Mouse (Mus musculus) CH12.LX (cell line): ENCODE results near the gene Wt1. TPM values are rescaled to one million over a fixed set of nuclear protein-coding genes. Genes with fewer than 3 reads are reported as not detected.

Experiments
- DNase-seq: peaks from one replicate; pipeline ENCODE4 v3.0.0-alpha.2; 2013; ENCODE audit errors: extremely low read depth
- H3K27ac ChIP-seq: 2 replicates; pipeline ENCODE4 v1.5.1; 2012; ENCODE audit warnings: low read depth, mild to moderate bottlenecking, control low read depth, moderate library complexity; ENCODE audit not compliant: insufficient read depth
- H3K27me3 ChIP-seq: replicated peaks from 2 replicates; pipeline ENCODE3; 2012; ENCODE audit warnings: inconsistent platforms
- H3K36me3 ChIP-seq, 2 experiments: replicated peaks in 1 of 2; 2 replicates each; pipeline versions ENCODE3 to v1.6.1; 2012; ENCODE audit warnings: inconsistent platforms in 1 of 2, low read length in 1 of 2, mild to moderate bottlenecking in 1 of 2, mixed read lengths in 1 of 2, moderate library complexity in 1 of 2; ENCODE audit not compliant: control insufficient read depth in 1 of 2, insufficient read depth in 1 of 2
- H3K4me1 ChIP-seq, 2 experiments: 2 replicates each; pipeline ENCODE4 v1.6.1; 2012; ENCODE audit warnings: inconsistent platforms in 1 of 2, moderate library complexity in 1 of 2; ENCODE audit not compliant: insufficient read depth in 2 of 2, control insufficient read depth in 1 of 2
- H3K4me2 ChIP-seq: 2 replicates; pipeline ENCODE4 v1.6.1; 2012; ENCODE audit warnings: low read depth, mild to moderate bottlenecking, control low read depth; ENCODE audit not compliant: poor library complexity, insufficient read depth, severe bottlenecking
- H3K4me3 ChIP-seq, 3 experiments: fragments of 150-350 bp in 1 of 3; sonication (generic) in 1 of 3; replicated peaks in 1 of 3; 2 replicates each; pipeline versions ENCODE3 to v1.5.1; 2011 to 2012; ENCODE audit warnings: low read depth in 2 of 3, low read length in 2 of 3, mild to moderate bottlenecking in 2 of 3, moderate library complexity in 2 of 3, control low read depth in 1 of 3, improper control_type of control experiment in 1 of 3, inconsistent platforms in 1 of 3, mixed read lengths in 1 of 3; ENCODE audit not compliant: poor library complexity in 1 of 3
- H3K79me2 ChIP-seq: replicated peaks from 2 replicates; pipeline ENCODE4 v1.6.1; 2012; ENCODE audit warnings: mild to moderate bottlenecking, moderate library complexity; ENCODE audit not compliant: control insufficient read depth, poor library complexity, insufficient read depth, severe bottlenecking; ENCODE audit errors: extremely low read depth
- H3K9ac ChIP-seq: 2 replicates; pipeline ENCODE4 v1.6.1; 2012; ENCODE audit warnings: low read depth, mild to moderate bottlenecking, control low read depth, moderate library complexity; ENCODE audit not compliant: insufficient read depth
- H3K9me3 ChIP-seq: replicated peaks from 2 replicates; pipeline ENCODE3; 2012; ENCODE audit warnings: low read length, inconsistent platforms, mixed read lengths
- BHLHE40 ChIP-seq: IDR thresholded peaks from 2 replicates; pipeline ENCODE4 v1.6.1; 2011; ENCODE audit warnings: mild to moderate bottlenecking, low read depth, low read length, improper control_type of control experiment
- POLR2AphosphoS2 ChIP-seq: IDR thresholded peaks from 2 replicates; pipeline ENCODE4 v1.6.1; 2011; ENCODE audit warnings: low read depth, low read length, improper control_type of control experiment
- dilution Hi-C: fragments of 300-500 bp; cut with MboI; formaldehyde crosslinking; loops from 2 replicates; pipeline ENCODE4 v1.14.3; 2020; ENCODE audit warnings: low sequenced_read_pairs; ENCODE audit not compliant: extremely low pct_unique_long_range_greater_than_20kb, extremely low pct_ligation_motif_present
- in situ Hi-C: fragments of 300-500 bp; cut with MboI; formaldehyde crosslinking; loops from 3 replicates; pipeline ENCODE4 v1.14.3; 2019; ENCODE audit warnings: low sequenced_read_pairs, low pct_ligation_motif_present, low pct_unique_long_range_greater_than_20kb, mixed read lengths
- polyA plus RNA-seq: library from polyadenylated mRNA; unstranded; fragments of >175 nt; gene quantifications from 2 replicates; pipeline ENCODE4 v1.2.1, GENCODE M21; 2012; ENCODE audit warnings: low read depth; ENCODE audit not compliant: insufficient read length
- total RNA-seq, 2 experiments: library from RNA; depleted of rRNA; stranded (reverse); fragments of 300-350 nt in 1 of 2; fragments of >200 nt in 1 of 2; gene quantifications; 2 replicates each; pipeline ENCODE4 v1.2.3; 2012 to 2014

The Wt1 gene
- total and polyA plus RNA-seq, 3 experiments: not detected

GRCm38 (mm10) chr2:105220738-105221303 is 94.5 kb downstream of the Wt1 start:
- H3K36me3 ChIP-seq: no peaks in the 10 kb centered on the region
- no peak for DNase-seq
- in situ Hi-C loops: no loop called here
- H3K4me1 ChIP-seq: no peaks in the 10 kb centered on the region
- H3K9ac ChIP-seq: no peak overlapping the region
- no peaks in the 10 kb centered on the region for H3K27me3 ChIP-seq
- no peak for TF ChIP-seq POLR2AphosphoS2
- TF ChIP-seq BHLHE40: no peak
- TF ChIP-seq, all 38 proteins: peak for 0
- no peaks in the 10 kb centered on the region for H3K9me3 ChIP-seq
- no peak overlapping the region for H3K4me3 ChIP-seq
- no peak overlapping the region for H3K4me2 ChIP-seq
- H3K27ac ChIP-seq: no peak overlapping the region
- dilution Hi-C loops: no loop called here
- H3K79me2 ChIP-seq: no peaks in the 10 kb centered on the region

Other genes starting within 250 kb of the Wt1 start
- gene Eif3m, start 109.4 kb upstream of the Wt1 start, total RNA-seq (2012; rRNA removed): 273 and 298 TPM in 2 replicates
- 558 and 637 TPM in 2 replicates for gene Eif3m, start 109.4 kb upstream of the Wt1 start, total RNA-seq (2014; rRNA removed)
- gene Eif3m, start 109.4 kb upstream of the Wt1 start, polyA plus RNA-seq: 233 and 268 TPM in 2 replicates
- not detected in 2 replicates for gene Gm11060, start 34.5 kb upstream of the Wt1 start, total RNA-seq (2012; rRNA removed)
- gene Gm11060, start 34.5 kb upstream of the Wt1 start, total RNA-seq (2014; rRNA removed): not detected in 2 replicates
- not detected in 2 replicates for gene Gm11060, start 34.5 kb upstream of the Wt1 start, polyA plus RNA-seq
- gene Them7, start 97.8 kb downstream of the Wt1 start, total RNA-seq (2012; rRNA removed): not detected in 2 replicates
- gene Them7, start 97.8 kb downstream of the Wt1 start, total RNA-seq (2014; rRNA removed): not detected in 2 replicates
- not detected in 2 replicates for gene Them7, start 97.8 kb downstream of the Wt1 start, polyA plus RNA-seq